Mouse (Mus musculus): ENCODE results near the gene Myocos.

The Myocos gene

DNA sequence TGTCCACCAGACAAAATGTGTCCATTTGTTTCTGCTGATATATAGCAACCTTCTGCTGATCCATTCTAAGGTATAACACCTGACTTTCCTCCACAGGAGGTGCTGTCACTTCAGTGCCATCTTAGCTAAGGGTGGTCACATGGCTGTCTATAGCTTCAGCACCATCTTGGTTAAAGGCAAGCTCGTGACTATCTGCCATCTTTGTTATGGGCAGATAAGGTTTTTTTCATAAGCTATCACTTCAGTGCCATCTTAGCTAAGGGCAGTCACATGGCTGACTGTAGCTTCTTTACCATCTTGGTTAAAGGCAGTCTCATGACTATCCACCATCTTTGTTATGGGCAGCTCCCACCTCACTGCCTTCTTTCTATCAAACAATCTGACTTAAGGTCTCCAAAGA is 42.5 kb downstream of the Myocos start:
- DNase-seq (ENCODE audit: low spot score in 2 of 2) = no peak

DNA sequence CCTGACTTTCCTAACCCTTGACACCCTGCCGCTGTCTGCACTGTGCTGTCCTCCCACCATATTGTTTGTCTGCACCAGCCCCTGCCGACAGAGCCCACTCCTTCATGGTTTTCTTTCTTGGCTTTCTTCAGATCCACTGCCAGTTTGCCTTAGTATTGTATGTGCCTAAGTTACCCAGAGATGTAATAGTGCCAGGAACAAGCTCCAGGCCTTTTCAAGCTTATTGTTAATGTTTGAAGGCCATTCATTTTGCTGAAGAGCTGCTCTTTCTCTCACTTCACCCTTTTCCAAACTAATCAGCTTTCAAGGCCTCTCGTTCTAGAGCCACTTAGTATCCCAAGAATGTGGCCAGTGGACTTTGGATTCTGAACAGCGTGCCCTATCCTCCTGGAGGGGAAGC is 46.8 kb downstream of the Myocos start:
- DNase-seq (ENCODE audit: low spot score in 2 of 2) = no peak

DNA sequence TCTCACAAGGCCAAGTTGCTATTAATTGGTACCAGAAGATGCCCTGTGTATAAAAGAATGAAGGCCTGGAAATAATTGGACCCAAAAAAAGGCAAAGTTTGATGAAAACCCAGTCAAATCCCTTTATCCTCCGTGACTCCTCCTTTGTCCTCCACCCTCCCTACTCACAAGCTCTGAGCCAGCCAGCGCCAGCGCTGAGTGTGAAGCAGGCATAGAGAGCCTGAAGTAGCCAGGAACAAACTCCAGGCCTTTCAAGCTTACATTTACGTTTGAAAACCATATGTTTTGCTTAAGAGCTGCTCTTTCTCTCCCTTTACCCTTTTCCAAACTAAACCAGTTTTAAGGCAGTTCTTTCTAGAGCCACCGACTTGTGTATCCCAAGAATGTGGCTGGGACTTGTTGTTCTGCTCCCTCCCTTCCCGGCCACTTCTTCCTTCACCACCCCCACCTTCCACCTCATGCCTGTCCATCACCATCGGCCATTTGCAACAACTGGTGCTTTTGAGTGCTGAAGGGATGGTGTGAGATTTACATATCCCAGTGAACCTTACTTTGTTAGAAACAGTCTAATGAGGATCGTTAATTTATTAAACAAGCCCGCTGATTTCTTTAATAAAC is 48.3 kb downstream of the Myocos start:
- DNase-seq (ENCODE audit: low spot score in 2 of 2) = no peak

DNA sequence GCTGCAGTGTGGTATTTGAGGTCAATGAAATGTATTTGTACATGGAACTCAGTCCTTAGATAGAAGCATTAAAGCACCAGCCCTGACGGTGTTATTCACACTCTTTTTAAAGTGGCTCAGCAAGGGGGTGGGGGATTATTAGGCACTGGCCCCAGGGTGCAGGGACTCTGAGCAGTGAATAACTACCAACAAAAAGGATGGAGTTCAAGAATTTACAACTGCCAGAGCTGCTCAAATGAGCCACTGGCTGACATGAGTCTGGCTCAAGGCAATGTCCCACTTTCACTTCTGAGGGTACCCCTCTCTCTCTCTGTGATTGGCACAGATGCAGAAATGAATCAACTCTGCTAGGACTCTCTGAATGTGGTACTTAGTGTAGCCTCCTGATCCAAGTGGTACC is 49.9 kb downstream of the Myocos start:
- no peak for DNase-seq (ENCODE audit: low spot score in 2 of 2)

DNA sequence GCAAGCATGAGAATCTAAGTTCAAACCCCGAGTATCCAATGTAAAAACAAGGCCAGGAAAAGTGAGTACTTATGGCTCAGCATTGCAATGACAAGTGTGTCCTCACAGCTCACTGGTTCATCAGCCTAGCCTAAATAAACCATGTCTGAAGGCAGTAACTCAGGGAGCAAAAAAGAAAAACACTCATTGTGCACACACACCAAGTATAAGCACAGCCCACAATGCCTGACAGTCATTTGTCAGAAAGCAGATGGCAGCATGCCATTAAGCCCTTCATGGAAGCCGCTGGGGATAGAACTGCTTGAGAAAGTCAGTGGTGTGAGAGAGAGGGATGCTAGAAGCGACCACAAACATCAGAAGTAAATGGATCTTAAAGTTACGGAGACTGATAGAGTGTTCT is 56.7 kb downstream of the Myocos start:
- no peak for DNase-seq (ENCODE audit: low spot score in 2 of 2)

DNA sequence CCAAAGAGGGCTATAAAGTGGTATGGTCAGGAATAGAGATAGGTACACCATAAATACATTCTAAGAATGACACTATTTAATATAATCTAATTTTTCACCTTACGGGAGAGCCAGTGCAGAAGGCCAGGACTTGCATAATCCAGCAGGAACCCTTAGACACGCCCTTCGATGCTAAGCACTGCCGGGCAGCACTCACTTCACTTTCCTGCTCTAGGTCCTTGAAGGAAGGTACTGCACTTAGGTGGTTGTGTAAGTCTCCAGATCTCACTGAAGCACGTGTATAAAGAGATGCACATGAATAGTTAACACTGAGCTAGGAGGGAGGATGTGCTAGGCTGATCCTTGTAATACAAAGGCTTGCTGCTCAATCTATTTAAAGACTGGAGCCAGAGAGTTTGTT is 58.4 kb downstream of the Myocos start:
- no peak for DNase-seq (ENCODE audit: low spot score in 2 of 2)

DNA sequence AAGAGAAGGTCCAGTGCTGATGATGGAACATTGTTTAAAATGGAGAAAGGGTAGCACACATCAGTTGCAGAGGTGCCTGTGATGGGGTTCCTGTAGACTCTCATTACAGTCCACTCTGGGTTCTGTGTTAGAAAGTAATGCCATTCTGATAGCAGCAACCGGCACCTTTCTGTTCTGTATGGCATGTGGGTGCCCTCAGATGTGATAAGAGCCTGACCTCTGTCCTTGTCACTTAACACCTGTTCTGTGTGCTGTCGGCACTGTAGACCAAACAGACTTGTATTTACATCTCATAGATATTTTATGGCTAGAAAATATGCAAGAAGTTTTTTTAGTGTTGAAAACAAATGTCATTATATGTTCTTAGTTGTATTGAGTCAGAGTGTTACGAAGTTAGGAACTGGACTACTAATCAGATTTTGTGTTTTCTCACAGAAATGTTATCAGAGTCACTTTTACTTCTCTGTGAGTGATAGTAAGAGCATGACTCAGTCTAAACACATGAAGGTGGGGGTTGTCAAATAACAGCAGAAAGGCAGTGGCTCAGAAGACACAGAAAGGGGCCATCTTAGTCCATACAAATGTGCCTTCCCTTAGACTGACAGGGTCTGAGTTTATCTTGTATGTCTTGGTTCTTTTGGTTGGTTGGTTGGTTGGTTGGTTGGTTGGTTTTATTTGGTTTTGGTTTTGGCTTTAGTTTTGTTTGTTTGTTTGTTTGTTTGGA is 60.5 kb downstream of the Myocos start:
- no peak for DNase-seq (ENCODE audit: low spot score in 2 of 2)
